Mouse (Mus musculus) embryo, embryonic 9.5 days (tissue): Measurements from ENCODE around the gene Cdk14.
A peak's percentile ranks its signal among the peaks of the same experiment; 100 is the strongest.

Experiments
- DNase-seq: peaks from one replicate; pipeline ENCODE4 v3.0.0-alpha.2; 2017; ENCODE audit errors: extremely low spot score

Gene Cdk14

DNA sequence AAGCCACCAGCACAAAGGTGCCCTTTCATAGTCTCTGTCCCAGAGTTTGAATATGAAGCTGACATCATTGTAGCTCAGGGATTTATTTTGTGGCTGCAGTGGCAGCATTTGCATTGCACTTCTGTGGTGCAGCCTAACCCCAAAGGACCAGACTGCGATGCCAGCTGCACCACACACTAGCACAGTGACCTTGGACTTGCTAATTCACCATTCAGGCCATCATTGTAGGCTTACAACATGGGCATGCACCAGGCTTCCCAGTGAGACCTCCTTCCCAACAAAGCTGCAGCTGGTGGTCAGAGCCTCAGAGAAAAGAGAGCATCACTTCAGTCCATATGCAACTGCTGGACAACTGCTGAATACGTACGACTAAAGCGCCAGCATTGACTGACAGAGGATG, 629.8 kb downstream of the Cdk14 start:
- DNase-seq, result no peak

DNA sequence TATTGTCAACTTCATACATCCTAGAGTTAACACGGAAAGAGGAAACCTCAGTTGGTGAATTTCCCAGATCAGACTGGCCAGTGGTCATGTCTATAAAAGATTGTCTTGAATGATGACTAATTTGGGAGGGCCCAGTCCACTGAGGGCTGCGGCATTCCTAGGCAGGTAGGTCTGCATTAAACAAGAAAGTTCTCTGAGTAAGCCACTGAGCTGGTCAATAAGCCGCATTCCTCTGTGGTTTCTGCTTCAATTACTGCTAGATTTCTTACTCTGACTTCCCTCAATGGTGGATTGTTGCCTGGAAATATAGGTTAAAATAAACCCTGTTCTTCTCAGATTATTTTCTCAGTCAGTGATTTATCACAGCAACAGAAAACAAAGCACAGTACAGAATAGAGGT, 631.6 kb downstream of the Cdk14 start:
- no peak for DNase-seq

DNA sequence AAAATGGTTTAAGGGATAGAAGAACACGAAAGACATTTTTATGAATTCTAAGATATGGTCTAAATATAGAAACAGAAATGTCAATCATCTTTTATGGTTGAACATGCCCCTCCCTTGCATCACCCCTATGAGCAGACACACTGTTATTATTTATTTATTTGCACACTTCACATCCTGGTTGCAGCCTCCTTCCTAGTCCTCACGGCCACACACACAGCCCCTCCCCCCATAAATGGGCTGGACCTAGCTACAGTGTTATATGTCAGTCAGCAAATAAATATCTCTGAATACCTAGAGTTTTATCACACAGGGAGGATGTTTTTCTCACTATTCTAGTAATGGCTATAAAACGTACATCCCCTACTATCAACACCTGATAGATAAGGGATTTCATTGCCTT, 633.3 kb downstream of the Cdk14 start:
- DNase-seq, result no peak

- DNase-seq, result no peak
Measured at GRCm38 (mm10) chr5:4778274-4778673, 641.8 kb downstream of the Cdk14 start.

- no peak for DNase-seq
Measured at GRCm38 (mm10) chr5:4776495-4776894, 643.6 kb downstream of the Cdk14 start.

DNA sequence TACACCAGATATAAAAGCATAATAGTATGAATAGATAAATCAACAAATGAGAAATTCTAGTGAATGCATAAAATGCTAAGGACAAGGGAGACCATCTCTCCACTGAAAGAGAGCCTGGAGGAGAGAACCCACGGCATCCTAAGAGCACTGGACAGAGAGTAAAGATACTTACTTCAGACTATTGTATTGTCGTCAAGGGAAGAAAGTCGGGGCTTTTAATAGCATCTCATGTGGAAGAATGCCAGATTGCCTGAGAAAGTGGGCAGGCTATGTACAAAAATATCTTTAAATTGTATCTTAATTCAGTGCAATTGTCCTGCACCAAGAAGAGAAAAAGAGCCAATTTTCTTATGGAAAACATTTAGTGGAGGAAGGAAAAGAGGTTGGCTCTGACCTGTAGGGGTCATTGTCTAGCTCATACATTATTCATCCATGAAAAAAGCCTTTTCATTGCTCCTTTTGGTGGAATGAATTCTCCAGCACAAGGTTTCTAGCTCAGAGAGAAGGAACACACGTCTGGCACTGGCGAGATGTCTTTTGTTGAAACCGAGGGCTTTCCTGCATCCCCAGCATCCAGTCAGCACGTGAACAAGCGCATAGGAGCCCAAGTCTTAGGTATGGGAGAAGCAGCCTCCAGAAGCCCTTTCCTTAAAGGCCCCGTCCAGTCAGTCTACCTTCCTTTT, 646.9 kb downstream of the Cdk14 start:
- no peak for DNase-seq

- DNase-seq, result no peak
Measured at GRCm38 (mm10) chr5:4770609-4771008, 649.5 kb downstream of the Cdk14 start.

DNA sequence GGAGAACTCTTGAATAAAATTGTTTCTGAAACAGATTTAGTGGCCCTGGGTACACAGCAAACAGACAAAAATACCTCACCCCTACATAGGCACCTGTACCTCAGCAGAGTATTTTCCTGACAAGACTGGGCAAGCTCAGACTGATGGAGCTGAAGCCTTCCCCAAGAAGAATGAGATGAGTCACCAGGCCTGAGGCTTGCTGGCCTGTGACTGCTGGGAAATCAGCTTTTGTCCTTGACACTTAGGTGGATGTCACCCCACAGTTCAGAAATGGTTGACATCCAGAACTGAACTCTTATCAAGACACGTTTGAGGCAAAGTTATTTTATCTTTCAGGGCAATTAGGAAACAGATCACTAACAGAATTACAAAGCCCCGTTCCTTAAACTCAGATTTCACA, 652.2 kb downstream of the Cdk14 start:
- no peak for DNase-seq

DNA sequence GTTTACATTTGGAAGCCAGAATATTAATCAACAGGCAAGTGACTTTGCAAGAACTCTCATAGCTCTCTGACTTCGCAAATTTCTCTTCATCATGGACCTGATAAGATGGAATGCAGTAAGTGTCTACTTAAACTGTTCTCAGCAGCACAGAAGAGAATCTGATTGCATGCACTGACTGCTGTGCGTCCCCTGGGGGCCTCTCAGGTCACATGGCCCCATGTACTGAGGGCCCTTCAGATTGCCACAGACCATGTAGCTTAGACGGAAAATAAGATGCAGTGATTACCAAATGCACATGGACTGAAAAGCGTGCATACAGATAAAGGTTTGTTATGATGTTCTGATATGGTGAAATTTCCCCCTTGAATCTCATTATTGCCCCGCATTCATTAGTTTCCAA, 653.4 kb downstream of the Cdk14 start:
- DNase-seq, result no peak

GRCm38 (mm10) chr5:4761891-4762290, 658.2 kb downstream of the Cdk14 start:
- no peak for DNase-seq

DNA sequence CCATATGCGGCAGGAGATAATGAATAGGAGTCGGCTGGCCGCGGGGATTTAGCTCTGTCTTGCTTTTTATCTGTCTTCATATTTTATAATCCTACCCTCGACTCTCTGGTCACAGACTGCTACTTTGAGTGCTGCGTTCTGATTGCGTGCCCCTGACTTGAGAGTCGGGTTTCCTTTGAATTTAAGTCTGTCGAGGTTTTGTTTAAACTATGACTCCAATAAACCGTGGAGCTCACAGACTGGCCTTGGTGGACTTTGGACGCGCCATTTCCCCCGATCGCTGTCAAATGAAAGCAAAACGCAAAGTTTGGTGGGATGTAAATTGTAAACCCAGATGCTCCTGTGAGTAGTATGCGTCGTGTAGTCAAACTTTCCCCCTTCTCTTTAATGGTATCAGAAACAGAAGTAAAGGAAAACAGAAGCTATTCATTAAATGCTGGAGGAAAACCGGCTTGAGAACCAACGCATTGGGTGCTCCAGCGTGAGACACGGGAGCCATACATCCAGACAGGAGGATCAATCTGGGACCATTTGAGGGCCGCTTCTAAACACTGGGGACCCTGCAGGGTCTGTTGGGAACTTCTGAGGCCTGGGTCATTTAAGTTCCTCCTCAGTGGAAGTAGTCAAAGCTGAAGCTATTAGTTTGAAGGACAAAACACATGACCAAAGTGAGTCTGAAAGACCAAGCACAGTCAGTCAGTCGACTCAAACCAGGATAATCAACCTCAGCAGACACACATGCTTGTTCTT, 661.6 kb downstream of the Cdk14 start:
- DNase-seq, result peak; percentile 54

DNA sequence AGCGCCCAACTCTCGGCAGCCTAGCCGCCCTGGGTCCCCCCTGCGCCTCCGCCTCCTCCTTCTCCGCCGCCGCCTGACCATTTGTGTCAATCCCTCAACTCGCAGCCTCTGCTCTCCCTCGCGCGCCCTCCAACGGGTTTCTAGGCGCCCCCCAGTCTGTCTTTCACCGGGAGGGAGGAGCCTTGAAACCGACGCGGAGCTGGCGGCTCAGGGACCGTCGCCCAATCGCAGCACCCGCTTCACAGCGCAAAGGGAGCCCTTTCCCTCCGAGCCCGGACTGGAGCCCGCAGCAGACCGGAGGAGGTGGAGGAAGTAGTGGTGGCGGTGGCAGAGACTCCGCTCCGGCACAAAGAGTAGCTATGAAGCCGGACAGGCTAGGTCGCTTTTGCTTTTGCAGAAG, 662.2 kb downstream of the Cdk14 start, which contains the start of gene Fzd1:
TSS of gene Fzd1 (minus strand) at position 134 of the 400 bp plus-strand sequence.
- DNase-seq, result peak; percentile 98

DNA sequence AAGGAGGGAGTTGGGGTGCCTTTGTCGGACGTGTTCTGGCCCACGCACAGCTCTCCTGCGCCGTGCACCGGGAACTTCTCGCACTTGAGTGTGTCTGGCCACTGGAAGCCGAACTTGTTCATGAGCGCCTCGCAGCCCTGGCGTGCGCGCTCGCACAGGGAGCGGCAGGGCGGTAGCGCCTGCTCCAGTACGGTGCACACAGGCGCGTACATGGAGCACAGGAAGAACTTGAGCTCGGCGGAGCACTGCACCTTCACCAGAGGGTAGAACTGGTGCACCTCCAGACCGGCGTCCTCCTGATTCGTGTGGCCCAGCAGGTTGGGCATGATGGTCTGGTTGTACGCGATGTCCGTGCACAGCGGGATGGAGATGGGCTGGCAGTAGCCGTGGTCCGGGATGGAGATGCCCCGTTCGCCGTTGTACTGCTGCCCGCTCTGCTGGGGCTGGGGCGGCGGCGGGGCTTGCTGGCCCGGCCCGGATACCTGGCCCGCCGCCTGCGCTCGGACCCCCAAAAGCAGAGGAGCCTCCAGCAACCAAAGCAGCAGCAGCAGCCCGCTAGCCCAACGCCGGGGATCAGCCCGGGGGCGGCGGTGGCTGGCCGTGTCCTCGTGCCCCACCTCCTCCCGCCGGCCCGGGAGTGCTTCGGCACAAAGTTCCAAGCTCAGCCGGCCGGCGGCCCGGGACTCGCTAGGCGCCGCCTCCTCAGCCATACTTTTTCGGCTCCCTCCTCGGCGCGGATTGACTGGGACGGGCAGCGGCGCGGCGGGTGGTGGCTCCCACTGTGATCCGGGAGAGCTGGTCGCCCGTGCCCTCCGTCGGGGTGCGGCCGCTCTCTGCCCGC, 663.0 kb downstream of the Cdk14 start:
- peak; percentile 74 for DNase-seq

DNA sequence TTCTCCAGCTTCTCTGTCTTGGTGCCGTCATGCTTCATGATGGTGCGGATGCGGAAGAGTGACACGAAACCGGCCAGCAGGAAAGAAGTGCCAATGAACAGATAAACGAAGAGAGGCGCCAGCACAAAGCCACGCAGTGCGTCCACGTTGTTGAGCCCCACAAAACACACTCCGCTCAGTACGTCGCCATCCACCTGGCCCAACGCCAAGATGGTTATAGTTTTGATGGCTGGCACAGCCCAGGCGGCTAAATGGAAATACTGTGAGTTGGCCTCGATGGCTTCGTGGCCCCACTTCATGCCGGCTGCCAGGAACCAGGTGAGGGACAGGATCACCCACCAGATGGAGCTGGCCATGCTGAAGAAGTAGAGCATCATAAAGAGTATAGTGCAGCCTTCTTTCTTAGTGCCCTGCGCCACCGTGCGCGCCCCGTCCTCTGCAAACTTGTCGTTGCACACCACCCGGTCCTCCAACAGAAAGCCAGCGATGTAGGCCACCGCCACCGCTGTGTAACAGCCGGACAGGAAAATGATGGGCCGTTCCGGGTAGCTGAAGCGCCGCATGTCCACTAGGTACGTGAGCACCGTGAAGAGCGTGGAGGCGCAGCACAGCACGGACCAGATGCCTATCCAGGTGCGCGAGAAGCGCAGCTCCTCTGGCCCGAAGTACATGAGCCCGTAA, 664.0 kb downstream of the Cdk14 start:
- peak; percentile 44 for DNase-seq

DNA sequence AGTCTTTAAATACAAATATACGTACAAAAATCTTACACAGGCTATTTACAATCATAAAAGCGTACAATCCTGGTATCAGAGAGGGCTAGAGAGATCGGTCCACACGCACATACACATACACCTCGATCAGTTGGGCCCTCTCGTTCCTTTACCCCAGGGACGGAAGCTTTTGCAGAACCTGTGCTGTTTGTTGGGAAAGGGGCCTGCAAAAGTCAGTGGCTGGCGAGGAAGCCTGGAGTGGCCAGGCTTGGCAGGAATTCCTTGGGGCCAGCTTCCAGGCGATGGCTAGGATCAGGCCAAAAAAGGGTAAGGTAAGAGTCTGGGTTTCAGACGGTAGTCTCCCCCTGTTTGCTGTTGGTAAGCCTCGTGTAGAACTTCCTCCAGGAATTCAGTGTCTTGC, 664.8 kb downstream of the Cdk14 start:
- peak; percentile 20 for DNase-seq

DNA sequence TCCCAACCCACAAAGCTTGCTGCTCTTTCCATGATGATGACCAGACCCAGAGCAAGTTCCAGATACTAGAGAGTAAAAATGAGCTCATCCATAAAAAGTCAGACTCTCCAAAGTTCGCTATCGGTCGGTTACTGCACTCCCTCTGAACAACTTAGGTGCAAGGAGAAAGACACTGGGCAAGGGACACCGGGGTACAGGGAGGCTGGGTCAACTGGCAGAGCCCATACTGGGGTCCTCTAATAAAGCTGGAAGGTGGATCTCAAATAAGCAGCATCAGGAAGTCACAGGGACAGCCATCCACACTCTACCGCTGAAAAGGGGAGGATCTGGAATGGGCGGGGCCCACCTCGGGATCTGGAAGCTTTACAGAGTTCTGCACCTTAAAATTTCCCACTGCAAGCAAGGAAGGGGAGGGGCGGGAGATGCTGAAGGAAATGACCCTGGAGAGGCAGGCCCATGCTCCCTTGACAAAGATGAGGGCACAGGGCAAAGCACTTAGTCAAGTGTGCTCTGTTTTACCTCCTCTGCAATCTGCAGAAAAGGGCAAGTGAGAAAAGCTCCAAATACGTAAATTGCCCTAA, 665.3 kb downstream of the Cdk14 start:
- DNase-seq, result peak; percentile 33
